Mouse (Mus musculus): ENCODE data around the gene Gabrg2. TPM values are rescaled to one million over a fixed set of nuclear protein-coding genes. Genes with fewer than 3 reads are reported as not detected.

Gene Gabrg2
- total and polyA plus RNA-seq, 2 experiments from 2014 or later, result not detected

- no peak overlapping the region for H3K27ac ChIP-seq (ENCODE audit: low read depth)
- 78% methylated on average over 2 of the region's 2 CpGs for WGBS
- H3K4me2 ChIP-seq (ENCODE audit: low read depth, low read length), result no peak overlapping the region
These were observed 47.1 kb downstream of the Gabrg2 start for GRCm38 (mm10) chr11:41953550-41953949.

GRCm38 (mm10) chr11:41951898-41952297 lies 48.8 kb downstream of the Gabrg2 start:
- no peak for TF ChIP-seq EP300 (IDR thresholded peaks at IDR 0.05; ENCODE audit: low read depth)
- no peak for TF ChIP-seq CTCF (IDR thresholded peaks at IDR 0.05; ENCODE audit: low read depth)
- WGBS, result 52% methylated on average over 3 of the region's 3 CpGs
- H3K9me3 ChIP-seq (replicated peaks; ENCODE audit: control insufficient read depth, low read length), result no peaks in the 10 kb centered on the region

More at GRCm38 (mm10) chr11:41953550-41953949, 47.1 kb downstream of the Gabrg2 start:
- Histone ChIP-seq H3K4me1 (ENCODE audit: control insufficient read depth, insufficient read depth) (no peaks in the 10 kb centered on the region), H3K4me3 (ENCODE audit: low read depth, low read length) (no peak overlapping the region), H3K36me3 (replicated peaks; ENCODE audit: control insufficient read depth, insufficient read depth, low read length) (no peaks in the 10 kb centered on the region), H3K9ac (replicated peaks; ENCODE audit: low read depth, low read length) (no peak overlapping the region), H3K9me3 (replicated peaks; ENCODE audit: control insufficient read depth, low read length) (no peaks in the 10 kb centered on the region), H3K27me3 (ENCODE audit: control insufficient read depth, insufficient read depth, low read length) (no peaks in the 10 kb centered on the region)
- ATAC-seq (ENCODE audit: insufficient read depth, low read depth) (no peak), DNase-seq (ENCODE audit: low spot score) (no peak)
- TF ChIP-seq EP300 (IDR thresholded peaks at IDR 0.05; ENCODE audit: low read depth), result no peak
- TF ChIP-seq CTCF (IDR thresholded peaks at IDR 0.05; ENCODE audit: low read depth), result no peak

GRCm38 (mm10) chr11:41945471-41945870 lies 55.2 kb downstream of the Gabrg2 start:
- H3K9me3 ChIP-seq (replicated peaks; ENCODE audit: control insufficient read depth, low read length), result no peaks in the 10 kb centered on the region
- H3K4me2 ChIP-seq (ENCODE audit: low read depth, low read length), result no peak overlapping the region
- H3K36me3 ChIP-seq (replicated peaks; ENCODE audit: control insufficient read depth, insufficient read depth, low read length), result no peaks in the 10 kb centered on the region
- no peak overlapping the region for H3K27ac ChIP-seq (ENCODE audit: low read depth)
- no peak overlapping the region for H3K9ac ChIP-seq (replicated peaks; ENCODE audit: low read depth, low read length)
- H3K4me1 ChIP-seq (ENCODE audit: control insufficient read depth, insufficient read depth), result no peaks in the 10 kb centered on the region
- DNase-seq (ENCODE audit: low spot score) (no peak), ATAC-seq (ENCODE audit: insufficient read depth, low read depth) (no peak)
- 71% methylated on average over 5 of the region's 5 CpGs for WGBS
- H3K4me3 ChIP-seq (ENCODE audit: low read depth, low read length), result no peak overlapping the region
- TF ChIP-seq CTCF (IDR thresholded peaks at IDR 0.05; ENCODE audit: low read depth) (no peak), EP300 (IDR thresholded peaks at IDR 0.05; ENCODE audit: low read depth) (no peak)
- H3K27me3 ChIP-seq (ENCODE audit: control insufficient read depth, insufficient read depth, low read length), result no peaks in the 10 kb centered on the region

More at GRCm38 (mm10) chr11:41951898-41952297, 48.8 kb downstream of the Gabrg2 start:
- no peak overlapping the region for H3K9ac ChIP-seq (replicated peaks; ENCODE audit: low read depth, low read length)
- H3K36me3 ChIP-seq (replicated peaks; ENCODE audit: control insufficient read depth, insufficient read depth, low read length), result no peaks in the 10 kb centered on the region
- H3K4me3 ChIP-seq (ENCODE audit: low read depth, low read length), result no peak overlapping the region
- DNase-seq (ENCODE audit: low spot score) (no peak), ATAC-seq (ENCODE audit: insufficient read depth, low read depth) (no peak)
- H3K4me2 ChIP-seq (ENCODE audit: low read depth, low read length), result no peak overlapping the region
- H3K27ac ChIP-seq (ENCODE audit: low read depth), result no peak overlapping the region
- H3K4me1 ChIP-seq (ENCODE audit: control insufficient read depth, insufficient read depth), result no peaks in the 10 kb centered on the region
- H3K27me3 ChIP-seq (ENCODE audit: control insufficient read depth, insufficient read depth, low read length), result no peaks in the 10 kb centered on the region

GRCm38 (mm10) chr11:41937979-41938378 lies 62.7 kb downstream of the Gabrg2 start:
- Histone ChIP-seq H3K27me3 (ENCODE audit: control insufficient read depth, insufficient read depth, low read length) (no peaks in the 10 kb centered on the region), H3K9me3 (replicated peaks; ENCODE audit: control insufficient read depth, low read length) (no peaks in the 10 kb centered on the region), H3K9ac (replicated peaks; ENCODE audit: low read depth, low read length) (no peak overlapping the region), H3K27ac (ENCODE audit: low read depth) (no peak overlapping the region), H3K4me2 (ENCODE audit: low read depth, low read length) (no peak overlapping the region), H3K36me3 (replicated peaks; ENCODE audit: control insufficient read depth, insufficient read depth, low read length) (no peaks in the 10 kb centered on the region), H3K4me3 (ENCODE audit: low read depth, low read length) (no peak overlapping the region), H3K4me1 (ENCODE audit: control insufficient read depth, insufficient read depth) (no peaks in the 10 kb centered on the region)
- 59% methylated on average over 2 of the region's 2 CpGs for whole genome bisulfite sequencing
- ATAC-seq (ENCODE audit: insufficient read depth, low read depth) (no peak), DNase-seq (ENCODE audit: low spot score) (no peak)
- TF ChIP-seq CTCF (IDR thresholded peaks at IDR 0.05; ENCODE audit: low read depth) (no peak), EP300 (IDR thresholded peaks at IDR 0.05; ENCODE audit: low read depth) (no peak)

DNA sequence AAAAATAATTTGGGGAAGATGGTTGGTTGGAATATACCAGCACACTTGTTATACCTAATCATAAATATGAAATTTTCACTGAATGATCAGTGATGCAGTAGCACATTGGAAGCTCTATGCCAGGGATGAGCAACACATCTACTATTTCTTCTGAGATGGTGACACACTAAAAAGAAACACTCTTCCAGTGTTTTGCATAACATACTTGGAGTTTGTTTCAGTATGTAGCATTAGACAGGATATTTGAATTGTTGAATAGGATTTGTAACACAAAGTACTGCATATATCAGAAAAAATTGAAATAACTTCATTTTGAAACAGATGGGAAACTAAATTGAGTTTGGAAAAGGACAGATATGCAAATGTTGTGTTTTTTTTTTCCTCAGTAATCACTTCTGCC lies 81.8 kb downstream of the Gabrg2 start:
- Histone ChIP-seq H3K4me1 (ENCODE audit: control insufficient read depth, insufficient read depth) (no peaks in the 10 kb centered on the region), H3K4me2 (ENCODE audit: low read depth, low read length) (no peak overlapping the region), H3K9ac (replicated peaks; ENCODE audit: low read depth, low read length) (no peak overlapping the region), H3K4me3 (ENCODE audit: low read depth, low read length) (no peak overlapping the region), H3K27ac (ENCODE audit: low read depth) (no peak overlapping the region), H3K9me3 (replicated peaks; ENCODE audit: control insufficient read depth, low read length) (no peaks in the 10 kb centered on the region), H3K27me3 (ENCODE audit: control insufficient read depth, insufficient read depth, low read length) (no peaks in the 10 kb centered on the region), H3K36me3 (replicated peaks; ENCODE audit: control insufficient read depth, insufficient read depth, low read length) (no peaks in the 10 kb centered on the region)
- TF ChIP-seq EP300 (IDR thresholded peaks at IDR 0.05; ENCODE audit: low read depth) (no peak), CTCF (IDR thresholded peaks at IDR 0.05; ENCODE audit: low read depth) (no peak)
- no peak for ATAC-seq (ENCODE audit: insufficient read depth, low read depth)
- DNase-seq (ENCODE audit: low spot score), result no peak

- no peak for ATAC-seq (ENCODE audit: insufficient read depth, low read depth)
- no peak for TF ChIP-seq EP300 (IDR thresholded peaks at IDR 0.05; ENCODE audit: low read depth)
- no peak for TF ChIP-seq CTCF (IDR thresholded peaks at IDR 0.05; ENCODE audit: low read depth)
- Histone ChIP-seq H3K36me3 (replicated peaks; ENCODE audit: control insufficient read depth, insufficient read depth, low read length) (no peaks in the 10 kb centered on the region), H3K27ac (ENCODE audit: low read depth) (no peak overlapping the region), H3K9ac (replicated peaks; ENCODE audit: low read depth, low read length) (no peak overlapping the region), H3K4me3 (ENCODE audit: low read depth, low read length) (no peak overlapping the region), H3K4me1 (ENCODE audit: control insufficient read depth, insufficient read depth) (no peaks in the 10 kb centered on the region), H3K4me2 (ENCODE audit: low read depth, low read length) (no peak overlapping the region), H3K9me3 (replicated peaks; ENCODE audit: control insufficient read depth, low read length) (no peaks in the 10 kb centered on the region), H3K27me3 (ENCODE audit: control insufficient read depth, insufficient read depth, low read length) (no peaks in the 10 kb centered on the region)
- DNase-seq (ENCODE audit: low spot score), result no peak
- WGBS, result 73% methylated on average over 6 of the region's 6 CpGs
These were observed 86.6 kb downstream of the Gabrg2 start for GRCm38 (mm10) chr11:41914066-41914465.
